Mouse (Mus musculus) kidney, postnatal 0 days (tissue): Measurements from ENCODE around the gene Stpg1. TPM values are rescaled to one million over a fixed set of nuclear protein-coding genes. Genes with fewer than 3 reads are reported as not detected.

ENCODE experiments used
- ATAC-seq: fragments of 200-750 bp; cut with Nextera tagmentation; replicated peaks from 2 replicates; pipeline ENCODE4 v1.8.0; 2017; ENCODE audit warnings: low read depth, moderate number of reproducible peaks, moderate TSS enrichment, moderate library complexity; ENCODE audit not compliant: low FRiP score
- DNase-seq: peaks from one replicate; pipeline ENCODE4 v3.0.0-alpha.2; 2016; ENCODE audit warnings: low spot score
- H3K27ac ChIP-seq: fragments of 300-500 bp; sonication (generic); 2 replicates; pipeline ENCODE4 v1.5.1; 2014; ENCODE audit warnings: mild to moderate bottlenecking
- H3K27me3 ChIP-seq: fragments of 300-500 bp; sonication (generic); 2 replicates; pipeline ENCODE4 v1.6.1; 2014; ENCODE audit warnings: low read length, mixed read lengths; ENCODE audit not compliant: insufficient read depth
- H3K36me3 ChIP-seq: fragments of 300-500 bp; sonication (generic); 2 replicates; pipeline ENCODE4 v1.6.1; 2014; ENCODE audit warnings: low read length, mixed read lengths; ENCODE audit not compliant: insufficient read depth
- H3K4me1 ChIP-seq: fragments of 300-500 bp; sonication (generic); replicated peaks from 2 replicates; pipeline ENCODE4 v1.6.1; 2014; ENCODE audit warnings: antibody characterized with exemption, low read length, mixed read lengths; ENCODE audit not compliant: insufficient read depth
- H3K4me2 ChIP-seq: fragments of 300-500 bp; sonication (generic); 2 replicates; pipeline ENCODE4 v1.6.1; 2014; ENCODE audit warnings: mild to moderate bottlenecking, low read length, moderate library complexity, mixed read lengths
- H3K4me3 ChIP-seq: fragments of 300-500 bp; sonication (generic); replicated peaks from 2 replicates; pipeline ENCODE4 v1.5.1; 2014; ENCODE audit warnings: low read depth, low read length
- H3K9ac ChIP-seq: fragments of 300-500 bp; sonication (generic); 2 replicates; pipeline ENCODE4 v1.6.1; 2014; ENCODE audit warnings: low read depth, low read length
- H3K9me3 ChIP-seq: fragments of 300-500 bp; sonication (generic); replicated peaks from 2 replicates; pipeline ENCODE4 v1.6.1; 2016; ENCODE audit warnings: low read length, inconsistent platforms, mixed read lengths
- CTCF ChIP-seq: IDR thresholded peaks from 2 replicates; pipeline ENCODE4 v1.5.1; 2016; ENCODE audit warnings: antibody characterized with exemption, low read depth, mild to moderate bottlenecking, moderate library complexity
- WGBS: fragments of 180-500 bp; shearing (Covaris S2); extraction: QIAGEN DNeasy Blood & Tissue Kit; methylation state at CpG from one replicate; pipeline ENCODE4 v1.1.7; 2014; 5-methylcytosine and 5-hydroxymethylcytosine counted together
- microRNA-seq: library from miRNA; unstranded; fragments of <30 nt; microRNA quantifications from one replicate; pipeline ENCODE4, GENCODE M21; 2016
- polyA plus RNA-seq: library from polyadenylated mRNA; unstranded; fragments of >200 nt; fragmentation: Nextera tagmentation; extraction: Ambion mirVana; gene quantifications from 2 replicates; pipeline ENCODE4 v1.2.1, GENCODE M21; 2015

Gene Stpg1
- polyA plus RNA-seq, 1 experiment from 2014 or later: 0.42 TPM

DNA sequence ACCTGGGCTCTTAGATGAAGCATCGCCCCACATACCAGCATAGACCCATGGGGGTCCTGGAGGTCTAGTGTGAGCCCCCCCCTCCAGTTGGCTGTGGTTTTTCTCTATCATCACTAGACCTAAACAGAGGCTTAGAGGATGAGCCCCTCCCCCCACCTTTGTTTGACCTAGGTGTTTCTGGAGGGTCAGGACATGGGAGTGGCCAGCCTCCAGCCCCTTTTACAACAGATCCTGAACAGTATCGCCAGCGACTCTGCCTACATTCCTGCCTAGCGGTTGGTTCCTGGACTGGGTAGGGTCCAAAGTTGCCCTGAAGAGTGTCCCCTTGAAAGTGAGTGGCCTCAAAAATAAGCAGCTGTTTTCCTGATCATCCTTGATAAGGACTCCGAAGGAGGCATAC is 83.9 kb downstream of the Stpg1 start:
- no peak for TF ChIP-seq CTCF
- ATAC-seq (no peak), DNase-seq (no peak)
- Histone ChIP-seq H3K27me3 (0 out of 2 replicates have a peak, but pooled peaks cover 5% of the 10 kb centered on the region), H3K27ac (no peak overlapping the region), H3K9ac (no peak overlapping the region), H3K4me2 (no peak overlapping the region), H3K9me3 (no peaks in the 10 kb centered on the region), H3K4me3 (no peak overlapping the region), H3K36me3 (no peaks in the 10 kb centered on the region), H3K4me1 (no peaks in the 10 kb centered on the region)
- WGBS: 72% methylated on average over 5 of the region's 5 CpGs

DNA sequence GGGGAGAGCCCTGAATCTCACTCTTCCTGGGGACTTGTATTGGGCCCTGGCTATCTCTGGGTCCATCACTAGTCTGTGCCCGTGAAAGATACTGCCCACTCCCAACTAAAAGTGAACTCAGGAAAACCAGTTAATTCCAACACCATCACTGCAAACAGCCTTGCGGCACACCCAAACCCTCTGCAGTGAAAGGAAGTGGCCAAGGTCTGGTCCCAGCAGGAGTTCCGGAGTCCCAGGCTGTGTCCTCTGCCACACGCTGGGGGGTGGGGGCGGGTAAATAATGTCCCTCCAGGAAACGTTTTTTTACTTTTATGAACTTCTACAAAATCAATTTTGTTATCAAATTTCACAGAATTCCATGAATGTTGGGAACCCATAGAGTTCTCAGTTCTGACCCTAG is 85.1 kb downstream of the Stpg1 start:
- H3K27ac ChIP-seq: no peak overlapping the region
- no peak overlapping the region for H3K9ac ChIP-seq
- TF ChIP-seq CTCF: no peak
- H3K36me3 ChIP-seq: no peaks in the 10 kb centered on the region
- no peak overlapping the region for H3K4me2 ChIP-seq
- WGBS: 63% methylated on average over 6 of the region's 6 CpGs
- DNase-seq: no peak
- H3K27me3 ChIP-seq: no peaks in the 10 kb centered on the region
- H3K4me3 ChIP-seq: no peak overlapping the region
- H3K9me3 ChIP-seq: no peaks in the 10 kb centered on the region
- no peak for ATAC-seq
- no peaks in the 10 kb centered on the region for H3K4me1 ChIP-seq

DNA sequence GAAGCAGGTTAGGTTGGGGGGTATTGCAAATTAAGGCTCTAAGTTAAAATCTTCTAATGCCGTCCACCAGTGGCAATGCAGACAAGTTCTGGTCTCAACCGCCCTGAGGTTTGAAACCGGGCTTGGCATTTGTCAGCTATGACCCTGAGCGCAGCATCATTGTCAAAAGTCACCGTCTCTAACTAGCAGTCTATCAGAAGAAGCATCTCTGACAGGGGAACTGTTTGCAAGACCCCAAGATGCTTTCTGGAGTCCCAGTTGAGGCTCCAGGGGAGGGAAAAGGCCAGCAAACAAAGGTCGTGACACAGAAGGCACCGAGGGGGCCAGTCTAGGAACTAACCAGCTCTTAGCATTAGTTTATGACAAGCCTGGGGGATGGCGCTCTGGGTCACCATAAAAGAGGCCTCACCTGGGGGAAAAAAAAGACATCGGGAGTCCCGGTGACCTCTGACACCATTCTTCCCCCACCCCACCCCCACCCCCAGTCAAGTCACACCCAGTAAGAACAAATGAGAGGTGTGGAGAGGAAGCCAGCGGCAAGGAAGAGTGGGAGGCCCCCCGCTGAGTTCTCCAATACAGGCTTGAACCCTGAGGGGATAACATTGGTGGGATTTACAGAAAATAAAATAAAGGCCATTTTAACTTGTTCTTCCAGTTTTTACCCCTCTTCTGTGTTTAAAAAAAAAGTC is 86.8 kb downstream of the Stpg1 start:
- H3K9me3 ChIP-seq: no peaks in the 10 kb centered on the region
- no peak overlapping the region for H3K27ac ChIP-seq

DNA sequence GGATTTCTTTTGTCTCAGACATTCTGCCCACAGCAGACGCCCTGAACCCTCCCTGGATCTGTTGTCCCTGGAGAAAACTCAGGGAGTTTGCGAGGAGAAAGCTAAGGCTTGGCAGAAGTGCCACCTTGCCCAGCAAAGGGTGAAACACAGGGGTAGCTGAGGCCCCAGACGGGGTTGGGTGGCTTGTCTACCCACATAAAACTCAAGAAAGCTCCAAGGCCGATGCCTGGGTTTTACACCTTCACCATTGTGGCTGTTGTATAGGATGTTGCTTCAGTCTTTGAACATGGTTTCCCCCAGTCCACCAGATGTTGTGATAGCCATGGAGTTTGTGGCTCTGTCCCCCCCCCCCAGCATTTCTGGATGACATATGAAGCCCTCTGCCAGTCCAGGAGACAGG is 90.2 kb downstream of the Stpg1 start:
- TF ChIP-seq CTCF: no peak
- no peaks in the 10 kb centered on the region for H3K36me3 ChIP-seq
- no peaks in the 10 kb centered on the region for H3K9me3 ChIP-seq

More for the DNA sequence above, 86.8 kb downstream of the Stpg1 start:
- H3K4me2 ChIP-seq: no peak overlapping the region
- no peaks in the 10 kb centered on the region for H3K36me3 ChIP-seq
- no peaks in the 10 kb centered on the region for H3K27me3 ChIP-seq
- no peaks in the 10 kb centered on the region for H3K4me1 ChIP-seq
- DNase-seq: no peak
- no peak for TF ChIP-seq CTCF
- no peak overlapping the region for H3K9ac ChIP-seq
- 34% methylated on average over 12 of the region's 12 CpGs for WGBS
- no peak for ATAC-seq
- H3K4me3 ChIP-seq: no peak overlapping the region

More for the DNA sequence above, 90.2 kb downstream of the Stpg1 start:
- no peak overlapping the region for H3K4me3 ChIP-seq
- ATAC-seq (no peak), DNase-seq (no peak)
- no peak overlapping the region for H3K9ac ChIP-seq
- no peaks in the 10 kb centered on the region for H3K4me1 ChIP-seq
- H3K4me2 ChIP-seq: no peak overlapping the region
- no peak overlapping the region for H3K27ac ChIP-seq
- 57% methylated on average over 4 of the region's 4 CpGs for WGBS
- no peaks in the 10 kb centered on the region for H3K27me3 ChIP-seq

Small RNA genes within 50 kb of the gene (microRNA-seq; reads per million reads assigned to microRNA genes)
- not detected for gene Gm25317

Other genes starting within 250 kb of the Stpg1 start
- gene Clic4, start 222.0 kb upstream of the Stpg1 start, polyA plus RNA-seq: 147 and 166 TPM in 2 replicates
- 183 and 203 TPM in 2 replicates for gene Srrm1, start 141.5 kb upstream of the Stpg1 start, polyA plus RNA-seq
- gene Ncmap, start 96.6 kb upstream of the Stpg1 start, polyA plus RNA-seq: 2.0 and 2.6 TPM in 2 replicates
- 16.2 and 17.8 TPM in 2 replicates for gene Rcan3, start 60.9 kb upstream of the Stpg1 start, polyA plus RNA-seq
- 6.3 and 6.8 TPM in 2 replicates for gene Nipal3, start 248 bp downstream of the Stpg1 start, polyA plus RNA-seq
- gene Grhl3, start 78.8 kb downstream of the Stpg1 start, polyA plus RNA-seq: 3.6 and 4.6 TPM in 2 replicates
- 0.83 and 1.3 TPM in 2 replicates for gene Ifnlr1, start 191.5 kb downstream of the Stpg1 start, polyA plus RNA-seq
- gene Il22ra1, start 233.4 kb downstream of the Stpg1 start, polyA plus RNA-seq: 0.04 and 0.08 TPM in 2 replicates